Mouse (Mus musculus) E14TG2a.4 (cell line): ENCODE data around the gene Zfhx3.

Experiments
- CTCF ChIP-seq: conservative IDR thresholded peaks from 2 replicates; pipeline ENCODE4 v1.5.1; 2014; ENCODE audit warnings: low read length
- NANOG ChIP-seq: IDR thresholded peaks from 2 replicates; pipeline ENCODE4 v1.6.1; 2014; ENCODE audit warnings: borderline replicate concordance, low read length, mixed read lengths
- POU5F1 ChIP-seq: IDR thresholded peaks from 2 replicates; pipeline ENCODE4 v1.6.1; 2014; ENCODE audit warnings: low read length, borderline replicate concordance

- no peak for TF ChIP-seq CTCF
- TF ChIP-seq POU5F1: no peak
- TF ChIP-seq NANOG: no peak
These were observed 252.1 kb downstream of the Zfhx3 start for GRCm38 (mm10) chr8:108194571-108194970.
